Mouse (Mus musculus) kidney, postnatal 0 days (tissue): ENCODE results near the gene Cldn3. TPM values are rescaled to one million over a fixed set of nuclear protein-coding genes. Genes with fewer than 3 reads are reported as not detected.
A peak's percentile ranks its signal among the peaks of the same experiment; 100 is the strongest.

ENCODE experiments used
- ATAC-seq: fragments of 200-750 bp; cut with Nextera tagmentation; replicated peaks from 2 replicates; pipeline ENCODE4 v1.8.0; 2017; ENCODE audit warnings: low read depth, moderate number of reproducible peaks, moderate TSS enrichment, moderate library complexity; ENCODE audit not compliant: low FRiP score
- DNase-seq: peaks from one replicate; pipeline ENCODE4 v3.0.0-alpha.2; 2016; ENCODE audit warnings: low spot score
- H3K27ac ChIP-seq: fragments of 300-500 bp; sonication (generic); 2 replicates; pipeline ENCODE4 v1.5.1; 2014; ENCODE audit warnings: mild to moderate bottlenecking
- H3K27me3 ChIP-seq: fragments of 300-500 bp; sonication (generic); 2 replicates; pipeline ENCODE4 v1.6.1; 2014; ENCODE audit warnings: low read length, mixed read lengths; ENCODE audit not compliant: insufficient read depth
- H3K36me3 ChIP-seq: fragments of 300-500 bp; sonication (generic); 2 replicates; pipeline ENCODE4 v1.6.1; 2014; ENCODE audit warnings: low read length, mixed read lengths; ENCODE audit not compliant: insufficient read depth
- H3K4me1 ChIP-seq: fragments of 300-500 bp; sonication (generic); replicated peaks from 2 replicates; pipeline ENCODE4 v1.6.1; 2014; ENCODE audit warnings: antibody characterized with exemption, low read length, mixed read lengths; ENCODE audit not compliant: insufficient read depth
- H3K4me2 ChIP-seq: fragments of 300-500 bp; sonication (generic); 2 replicates; pipeline ENCODE4 v1.6.1; 2014; ENCODE audit warnings: mild to moderate bottlenecking, low read length, moderate library complexity, mixed read lengths
- H3K4me3 ChIP-seq: fragments of 300-500 bp; sonication (generic); replicated peaks from 2 replicates; pipeline ENCODE4 v1.5.1; 2014; ENCODE audit warnings: low read depth, low read length
- H3K9ac ChIP-seq: fragments of 300-500 bp; sonication (generic); 2 replicates; pipeline ENCODE4 v1.6.1; 2014; ENCODE audit warnings: low read depth, low read length
- H3K9me3 ChIP-seq: fragments of 300-500 bp; sonication (generic); replicated peaks from 2 replicates; pipeline ENCODE4 v1.6.1; 2016; ENCODE audit warnings: low read length, inconsistent platforms, mixed read lengths
- CTCF ChIP-seq: IDR thresholded peaks from 2 replicates; pipeline ENCODE4 v1.5.1; 2016; ENCODE audit warnings: antibody characterized with exemption, low read depth, mild to moderate bottlenecking, moderate library complexity
- WGBS: fragments of 180-500 bp; shearing (Covaris S2); extraction: QIAGEN DNeasy Blood & Tissue Kit; methylation state at CpG from one replicate; pipeline ENCODE4 v1.1.7; 2014; 5-methylcytosine and 5-hydroxymethylcytosine counted together
- polyA plus RNA-seq: library from polyadenylated mRNA; unstranded; fragments of >200 nt; fragmentation: Nextera tagmentation; extraction: Ambion mirVana; gene quantifications from 2 replicates; pipeline ENCODE4 v1.2.1, GENCODE M21; 2015

Gene Cldn3
- polyA plus RNA-seq, 1 experiment from 2014 or later = 72.9 TPM

DNA sequence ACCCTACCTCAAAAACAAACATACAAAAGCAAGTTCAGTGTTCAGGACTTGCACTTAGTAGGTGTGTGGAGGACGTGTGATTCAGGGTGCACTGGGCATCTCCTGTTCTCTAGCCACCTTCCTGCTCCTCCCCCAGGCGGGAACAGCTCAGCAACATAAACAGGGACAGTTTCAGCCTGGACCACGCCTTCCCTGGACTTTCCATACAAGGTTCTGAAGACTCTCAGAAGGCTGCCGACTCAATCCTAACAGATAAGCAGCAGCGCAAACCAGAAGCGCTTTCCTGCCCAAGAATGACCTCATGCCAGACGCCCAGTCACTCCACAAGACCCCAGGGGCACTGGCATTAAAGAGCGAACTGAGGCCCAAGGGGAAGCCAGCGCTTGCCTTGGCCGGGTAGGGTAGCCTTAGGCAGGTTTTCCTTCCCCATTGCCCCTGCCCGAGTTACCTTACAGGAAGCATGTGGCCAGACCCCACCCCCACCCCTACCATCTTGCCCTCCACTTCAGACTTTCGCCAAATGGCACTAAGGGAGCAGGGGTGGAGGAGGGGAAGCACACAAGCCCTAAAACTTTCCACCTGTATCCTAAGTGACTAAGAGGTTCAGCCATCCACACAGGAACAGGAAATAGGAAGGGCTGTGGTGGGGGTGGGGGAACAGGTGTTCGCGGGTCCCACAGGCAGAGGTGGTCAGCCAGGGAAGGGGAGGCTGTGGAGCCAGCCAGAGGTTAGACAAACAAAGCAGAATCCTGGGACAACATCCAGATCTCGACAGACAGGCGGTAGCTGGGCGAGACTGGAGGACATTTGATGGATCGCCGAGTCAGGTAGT lies 34.7 kb upstream of the Cldn3 start:
- 10% methylated on average over 19 of the region's 19 CpGs for WGBS
- TF ChIP-seq CTCF = no peak
- H3K36me3 ChIP-seq = no peaks in the 10 kb centered on the region
- no peaks in the 10 kb centered on the region for H3K9me3 ChIP-seq
- H3K27me3 ChIP-seq = no peaks in the 10 kb centered on the region
- DNase-seq (peak; percentile 42), ATAC-seq (peak; percentile 63)
- H3K4me3 ChIP-seq = 0 out of 2 replicates have a peak overlapping the region, but pooled peaks have one; percentile 9
- H3K9ac ChIP-seq = peak overlapping the region; percentile 28; the same call in 1 of the 2 replicates
- peaks cover 9% of the 10 kb centered on the region; the same call in 1 of the 2 replicates for H3K4me1 ChIP-seq
- peak overlapping the region; percentile 82 for H3K27ac ChIP-seq
- peak overlapping the region; percentile 41 for H3K4me2 ChIP-seq

DNA sequence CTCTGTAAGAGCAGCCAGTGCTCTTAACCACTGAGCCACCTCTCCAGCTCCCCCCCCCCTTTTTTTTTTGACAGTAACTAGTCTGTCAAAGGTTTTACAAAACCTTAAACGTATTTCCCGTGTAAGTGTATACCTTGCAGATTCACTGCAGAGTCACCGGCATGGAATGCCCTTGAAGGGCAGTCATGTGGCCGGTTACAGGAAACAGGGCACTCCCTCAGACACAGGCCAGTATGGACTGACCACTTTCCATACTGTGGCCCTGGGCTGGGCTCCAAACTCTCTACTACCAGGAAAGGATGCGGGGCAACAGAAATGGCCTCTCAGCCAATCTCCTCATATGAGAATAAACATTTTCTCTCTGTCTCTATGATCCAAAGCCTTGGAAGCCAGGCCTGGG lies 30.5 kb upstream of the Cldn3 start:
- Histone ChIP-seq H3K9me3 (no peaks in the 10 kb centered on the region), H3K4me2 (no peak overlapping the region), H3K4me3 (no peak overlapping the region), H3K36me3 (no peaks in the 10 kb centered on the region), H3K27ac (no peak overlapping the region), H3K4me1 (peaks cover 9% of the 10 kb centered on the region; the same call in 1 of the 2 replicates), H3K9ac (no peak overlapping the region), H3K27me3 (no peaks in the 10 kb centered on the region)
- no peak for ATAC-seq
- no peak for DNase-seq
- no peak for TF ChIP-seq CTCF
- 45% methylated on average over 5 of the region's 5 CpGs for WGBS

DNA sequence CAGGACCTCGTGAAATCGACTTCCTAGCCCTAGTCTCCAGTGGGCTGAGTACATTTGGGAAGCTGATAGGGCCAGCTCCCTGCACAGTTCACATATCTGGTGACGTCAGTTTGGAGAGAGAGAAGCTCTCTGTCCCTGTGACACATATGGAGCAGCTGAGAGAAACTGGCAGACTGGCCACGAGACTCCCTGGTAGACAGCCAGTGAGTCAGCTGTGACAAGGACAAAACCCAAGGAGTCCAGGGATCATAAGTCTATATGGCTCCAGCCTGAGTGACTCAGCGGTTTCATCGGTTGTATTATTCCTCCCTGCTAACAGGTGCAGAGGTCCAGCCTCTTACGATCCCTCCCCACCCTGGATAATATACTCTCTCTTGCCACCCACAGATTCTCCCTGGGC lies 26.9 kb upstream of the Cldn3 start:
- no peak overlapping the region for H3K27ac ChIP-seq
- no peak for DNase-seq
- no peaks in the 10 kb centered on the region for H3K36me3 ChIP-seq
- no peak for TF ChIP-seq CTCF
- ATAC-seq = peak; percentile 60
- H3K9ac ChIP-seq = no peak overlapping the region
- H3K4me1 ChIP-seq = no peaks in the 10 kb centered on the region
- no peaks in the 10 kb centered on the region for H3K27me3 ChIP-seq
- H3K9me3 ChIP-seq = no peaks in the 10 kb centered on the region
- no peak overlapping the region for H3K4me3 ChIP-seq
- WGBS = 55% methylated on average over 7 of the region's 7 CpGs
- no peak overlapping the region for H3K4me2 ChIP-seq

DNA sequence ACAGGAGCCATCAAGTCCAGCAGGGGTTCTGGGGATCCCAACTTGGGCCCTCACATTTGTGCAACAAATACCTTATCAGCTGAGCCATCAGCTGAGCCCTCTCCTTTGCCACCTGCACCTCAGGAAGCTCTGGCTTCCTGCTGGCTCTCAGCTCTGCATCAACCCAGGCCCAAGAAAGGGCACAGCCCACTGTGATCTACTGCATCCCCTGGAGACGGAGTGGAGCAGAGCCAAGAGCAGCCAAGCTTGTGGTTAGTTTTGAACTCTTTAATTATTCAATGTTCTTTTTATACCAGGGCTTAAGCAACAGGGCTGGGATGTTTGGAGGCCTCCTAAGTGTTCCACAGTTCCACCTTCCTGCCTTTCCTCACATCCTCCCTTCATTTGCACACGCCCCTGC lies 25.6 kb upstream of the Cldn3 start:
- H3K9ac ChIP-seq = no peak overlapping the region
- TF ChIP-seq CTCF = no peak
- H3K27me3 ChIP-seq = no peaks in the 10 kb centered on the region
- 0 out of 2 replicates have a peak overlapping the region, but pooled peaks have one; percentile 39 for H3K27ac ChIP-seq
- no peak overlapping the region for H3K4me2 ChIP-seq
- no peaks in the 10 kb centered on the region for H3K36me3 ChIP-seq
- H3K4me3 ChIP-seq = no peak overlapping the region
- H3K4me1 ChIP-seq = no peaks in the 10 kb centered on the region
- DNase-seq = no peak
- H3K9me3 ChIP-seq = no peaks in the 10 kb centered on the region
- no peak for ATAC-seq
- 65% methylated on average over 2 of the region's 2 CpGs for WGBS

DNA sequence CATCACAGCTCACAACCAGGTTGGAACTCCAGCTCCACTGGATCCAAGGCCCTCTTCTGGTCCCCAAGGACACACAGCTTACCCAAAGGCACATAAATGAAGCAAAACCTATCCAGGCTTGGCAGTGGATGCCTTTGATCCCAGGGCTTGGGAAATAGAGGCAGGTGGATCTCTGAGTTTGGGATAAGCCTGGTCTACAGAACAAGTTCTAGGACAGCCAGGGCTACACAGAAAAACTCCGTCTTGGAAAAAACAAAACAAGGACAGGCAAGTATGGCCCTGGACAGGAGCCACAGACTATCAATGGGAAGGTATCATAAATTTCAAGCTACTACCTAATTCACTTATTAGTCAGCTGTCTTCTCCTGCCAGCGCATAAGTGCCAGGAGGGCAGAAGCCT lies 24.5 kb upstream of the Cldn3 start:
- WGBS = 87% methylated on average over 2 of the region's 2 CpGs
- H3K9ac ChIP-seq = no peak overlapping the region
- H3K4me3 ChIP-seq = no peak overlapping the region
- H3K27ac ChIP-seq = no peak overlapping the region
- DNase-seq (no peak), ATAC-seq (no peak)
- no peaks in the 10 kb centered on the region for H3K36me3 ChIP-seq
- H3K9me3 ChIP-seq = no peaks in the 10 kb centered on the region
- 0 out of 2 replicates have a peak, but pooled peaks cover 3% of the 10 kb centered on the region for H3K4me1 ChIP-seq
- TF ChIP-seq CTCF = no peak
- no peaks in the 10 kb centered on the region for H3K27me3 ChIP-seq
- no peak overlapping the region for H3K4me2 ChIP-seq

DNA sequence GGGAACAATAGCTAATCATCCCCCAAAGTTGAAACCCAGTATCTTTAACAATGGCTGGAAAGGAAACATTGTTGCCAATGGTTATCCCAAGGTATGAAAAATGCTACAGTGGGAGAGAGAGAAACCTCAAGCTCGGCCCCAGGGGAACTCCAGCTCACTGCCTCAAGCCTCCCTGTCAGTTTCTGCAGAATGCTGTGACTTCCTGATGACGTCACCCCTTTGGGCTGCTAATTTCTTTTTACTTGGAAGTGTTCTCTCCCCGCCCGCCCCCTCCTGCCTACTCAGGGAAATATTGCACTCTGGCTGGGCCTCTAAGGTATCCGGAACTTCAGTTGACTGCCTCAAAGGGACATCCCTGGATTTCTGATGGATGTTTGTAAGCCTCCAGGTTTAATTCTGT lies 22.5 kb upstream of the Cldn3 start:
- WGBS = 13% methylated on average over 5 of the region's 5 CpGs
- no peak for ATAC-seq

More for the DNA sequence above, 22.5 kb upstream of the Cldn3 start:
- Histone ChIP-seq H3K4me1 (0 out of 2 replicates have a peak, but pooled peaks cover 3% of the 10 kb centered on the region), H3K27ac (no peak overlapping the region), H3K27me3 (no peaks in the 10 kb centered on the region), H3K36me3 (no peaks in the 10 kb centered on the region), H3K4me3 (no peak overlapping the region), H3K9ac (no peak overlapping the region), H3K4me2 (no peak overlapping the region), H3K9me3 (no peaks in the 10 kb centered on the region)
- DNase-seq = peak; percentile 64
- peak; percentile 29; the same call in 1 of the 2 replicates for TF ChIP-seq CTCF
